Mouse (Mus musculus): ENCODE measurements around the gene Large2.

The Large2 gene

DNA sequence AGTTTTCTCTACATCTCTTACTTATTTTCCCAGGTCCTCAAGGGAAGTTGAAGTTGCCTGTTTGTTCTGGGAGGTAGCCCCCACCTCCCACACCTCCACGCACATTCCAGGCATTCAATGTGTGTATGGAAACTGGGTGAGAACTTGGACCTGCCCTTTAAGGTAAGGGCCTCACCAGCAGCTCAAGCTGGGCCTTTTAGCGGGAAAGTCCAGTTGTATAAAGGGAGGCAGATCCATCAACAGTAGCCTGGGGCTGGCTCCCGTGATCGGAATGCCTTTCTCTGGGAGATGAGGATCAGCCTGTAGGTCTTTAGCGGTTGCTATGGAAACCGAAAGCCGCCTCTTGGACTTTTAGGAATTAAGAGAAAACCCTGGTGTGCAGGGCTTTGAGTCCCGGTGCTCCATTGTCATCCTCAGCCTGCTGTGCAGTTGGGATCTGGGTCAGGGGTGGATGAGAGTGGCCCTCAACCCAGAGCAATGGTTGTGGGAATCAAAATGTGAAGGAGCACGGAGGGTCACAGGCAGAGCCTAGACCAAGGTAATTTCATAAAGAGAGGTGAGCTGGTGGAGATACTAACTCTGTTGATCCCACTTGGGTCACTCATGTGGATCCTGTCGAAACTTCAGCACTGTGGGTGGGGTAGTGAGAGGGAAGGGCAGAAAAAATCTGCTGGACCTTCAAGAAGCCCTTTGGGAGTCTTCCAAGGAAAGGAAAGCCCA lies 2.5 kb downstream of the Large2 start:
- DNase-seq = no peak

- DNase-seq = peak; percentile 39 to 40
Observed at GRCm38 (mm10) chr2:92370821-92371805, 3.6 kb downstream of the Large2 start.

DNA sequence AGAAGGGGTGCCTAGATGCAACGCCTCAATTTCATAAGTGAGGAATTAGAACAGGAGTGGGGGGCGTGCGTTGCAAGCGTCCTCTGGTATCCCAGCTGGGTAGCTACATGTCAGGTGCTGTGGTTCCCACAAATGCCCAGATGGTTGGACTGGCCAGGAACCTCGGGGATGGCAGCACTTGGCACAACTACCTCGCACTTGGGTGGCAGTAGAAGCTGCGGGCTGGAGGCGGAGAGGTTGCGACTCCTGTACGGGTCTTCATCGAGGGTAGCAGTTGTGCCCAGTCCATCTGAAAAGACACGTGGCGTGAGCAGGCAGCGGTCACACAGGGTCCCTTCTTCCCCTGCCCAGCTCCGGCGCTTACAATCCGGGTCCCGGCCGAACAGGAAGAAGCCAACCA lies 4.3 kb downstream of the Large2 start:
- no peak for DNase-seq

DNA sequence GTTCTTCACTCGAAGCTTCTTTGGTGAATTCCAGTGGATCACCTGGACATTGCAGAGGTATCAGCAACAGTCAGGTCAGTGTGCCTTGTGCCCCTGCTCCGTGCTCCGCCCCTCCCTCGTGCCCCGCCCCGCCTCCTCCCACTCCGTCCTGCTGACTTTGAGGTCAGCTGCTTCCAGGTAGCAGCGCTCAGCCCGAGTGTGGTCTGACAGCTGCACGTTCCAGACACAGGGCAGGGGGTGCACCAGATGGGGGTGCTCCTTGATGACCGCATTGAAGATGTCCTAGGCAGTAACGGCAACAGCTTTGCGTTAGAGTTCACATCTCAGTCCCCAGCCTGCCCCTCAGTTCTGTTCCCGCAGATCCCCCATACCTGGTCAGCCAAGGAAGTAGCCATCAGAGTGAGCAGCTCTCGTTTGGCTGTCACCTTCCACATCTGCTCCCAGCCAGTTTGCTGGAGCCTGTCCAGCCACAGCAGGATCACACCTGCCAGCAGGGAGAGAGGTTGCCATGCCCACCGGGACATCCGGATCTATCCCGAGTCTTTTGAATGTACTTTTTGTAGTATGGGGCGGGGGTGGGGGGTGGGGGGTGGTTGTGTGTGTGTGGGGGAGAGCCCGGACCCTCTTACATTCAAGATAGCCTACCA lies 7.2 kb downstream of the Large2 start:
- DNase-seq = no peak

GRCm38 (mm10) chr2:92365568-92365967 lies 9.1 kb downstream of the Large2 start:
- DNase-seq = no peak

GRCm38 (mm10) chr2:92364086-92364485 lies 10.6 kb downstream of the Large2 start:
- no peak for DNase-seq

GRCm38 (mm10) chr2:92362571-92363228 lies 12.0 kb downstream of the Large2 start:
- DNase-seq = no peak

- no peak for DNase-seq
Observed at GRCm38 (mm10) chr2:92361795-92362194, 12.9 kb downstream of the Large2 start.

DNA sequence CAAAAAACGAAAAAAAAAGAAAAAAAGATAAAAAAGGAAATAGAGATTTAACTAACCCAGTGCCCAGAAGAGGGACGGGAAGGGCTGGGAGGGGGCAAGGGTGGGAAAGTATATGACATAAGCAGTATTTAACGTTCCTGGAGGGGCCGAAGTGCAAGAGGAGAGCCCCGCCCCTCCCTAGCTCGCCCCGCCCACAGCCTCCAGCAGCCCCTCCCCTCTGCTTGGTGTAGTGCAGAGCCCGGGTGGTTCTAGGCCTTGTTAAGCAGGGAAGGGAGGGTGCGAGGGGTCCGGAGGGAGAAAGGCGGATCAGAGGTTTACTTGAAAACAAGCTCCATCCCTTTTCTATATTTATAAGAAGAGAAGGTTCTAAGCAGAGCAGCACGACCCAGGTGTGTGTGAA lies 13.8 kb downstream of the Large2 start:
- no peak for DNase-seq

DNA sequence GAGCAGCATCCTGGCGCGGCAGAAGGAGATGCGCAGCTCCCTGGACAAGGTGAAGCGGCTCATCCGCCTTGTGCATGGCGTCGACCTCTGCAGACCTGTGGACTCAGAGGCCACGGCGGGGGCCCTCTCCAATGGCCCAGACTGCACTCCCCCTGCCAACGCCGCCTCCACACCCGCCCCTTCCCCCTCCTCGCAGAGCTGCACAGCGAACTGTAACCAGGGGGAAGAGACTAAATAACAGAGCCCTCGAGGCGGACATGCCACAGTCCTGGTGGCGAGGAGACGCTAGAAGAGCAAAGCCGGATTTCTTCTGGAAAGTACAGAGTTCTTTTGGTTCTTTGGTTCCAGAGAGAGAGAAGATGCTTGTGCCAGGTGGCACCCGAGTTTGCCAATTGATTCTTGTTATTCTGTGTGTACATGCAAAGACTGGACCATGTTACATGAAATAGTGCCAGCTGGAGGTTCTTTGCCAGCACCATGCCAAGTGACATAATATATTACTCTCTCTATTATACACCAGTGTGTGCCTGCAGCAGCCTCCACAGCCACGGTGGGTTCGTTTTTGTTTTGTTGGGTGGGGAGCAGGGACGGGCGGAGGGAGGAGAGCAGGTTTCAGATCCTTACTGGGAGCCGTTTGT lies 14.4 kb downstream of the Large2 start:
- DNase-seq = no peak

DNA sequence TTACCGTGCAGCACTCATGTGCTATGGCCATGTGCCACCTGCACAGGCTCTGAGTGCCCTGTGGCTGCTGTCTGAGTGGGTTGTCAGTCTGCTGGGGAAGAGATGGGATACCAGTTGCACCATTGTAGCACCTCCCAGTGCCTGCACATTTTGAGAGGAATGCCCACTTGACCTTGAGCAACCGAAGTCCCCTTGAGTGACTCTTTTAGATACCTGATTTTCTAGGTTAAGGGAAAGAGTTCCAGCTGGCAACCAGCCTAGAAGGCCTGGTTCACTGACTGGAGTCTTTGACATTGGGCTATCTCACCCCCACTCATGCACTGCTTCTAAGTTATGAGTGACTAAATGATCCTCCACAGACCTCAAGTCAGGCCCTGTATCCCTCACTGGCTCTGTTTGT lies 15.4 kb downstream of the Large2 start:
- DNase-seq = no peak

- DNase-seq = no peak
Observed at GRCm38 (mm10) chr2:92354224-92354623, 20.4 kb downstream of the Large2 start.

- no peak for DNase-seq
Observed at GRCm38 (mm10) chr2:92353402-92353801, 21.3 kb downstream of the Large2 start.

- DNase-seq = no peak
Observed at GRCm38 (mm10) chr2:92350686-92351085, 24.0 kb downstream of the Large2 start.

GRCm38 (mm10) chr2:92349589-92350425 lies 24.9 kb downstream of the Large2 start:
- DNase-seq = no peak

DNA sequence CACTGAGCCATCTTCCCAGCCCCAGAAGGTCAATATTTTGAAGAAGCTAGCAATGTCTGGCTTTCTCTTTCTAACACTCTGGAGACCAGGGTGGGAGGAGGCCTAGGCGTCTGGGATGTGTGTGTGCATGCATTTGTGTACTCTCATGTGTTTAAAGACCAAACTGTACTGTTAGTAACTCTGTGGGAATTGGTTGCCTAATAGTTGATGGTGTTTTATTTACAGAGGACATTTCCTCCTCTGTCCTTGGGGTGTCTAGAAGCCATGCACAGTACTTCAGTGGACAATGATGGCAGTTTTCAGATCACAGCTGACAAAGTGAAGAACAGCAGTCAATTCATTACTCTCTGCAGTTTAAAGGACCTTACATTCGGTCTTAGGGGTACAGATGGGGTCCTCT lies 27.5 kb downstream of the Large2 start:
- no peak for DNase-seq

DNA sequence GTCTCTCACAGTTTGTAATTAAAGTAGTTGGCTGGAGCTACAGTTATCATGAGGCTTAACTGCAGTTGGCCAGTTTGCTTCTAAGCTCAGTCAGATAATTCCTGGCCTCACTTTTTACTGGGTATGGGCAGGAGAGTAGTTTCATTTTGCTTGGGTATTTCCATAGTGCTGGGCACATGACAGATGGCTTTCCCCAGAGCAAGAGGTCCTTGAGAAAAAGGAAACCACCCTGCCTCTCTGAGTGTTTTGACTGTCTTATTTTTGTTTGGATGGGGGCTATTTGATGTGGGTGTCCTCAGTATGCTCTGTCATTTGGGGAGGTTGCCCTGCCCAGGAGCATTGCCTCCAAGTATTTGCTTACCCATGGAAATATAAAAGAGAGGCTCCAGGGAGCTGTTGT lies 32.3 kb downstream of the Large2 start:
- DNase-seq = no peak

GRCm38 (mm10) chr2:92331871-92332270 lies 42.8 kb downstream of the Large2 start:
- DNase-seq = no peak

- peak; percentile 29 to 34 for DNase-seq
Observed at GRCm38 (mm10) chr2:92331410-92331809, 43.3 kb downstream of the Large2 start.

DNA sequence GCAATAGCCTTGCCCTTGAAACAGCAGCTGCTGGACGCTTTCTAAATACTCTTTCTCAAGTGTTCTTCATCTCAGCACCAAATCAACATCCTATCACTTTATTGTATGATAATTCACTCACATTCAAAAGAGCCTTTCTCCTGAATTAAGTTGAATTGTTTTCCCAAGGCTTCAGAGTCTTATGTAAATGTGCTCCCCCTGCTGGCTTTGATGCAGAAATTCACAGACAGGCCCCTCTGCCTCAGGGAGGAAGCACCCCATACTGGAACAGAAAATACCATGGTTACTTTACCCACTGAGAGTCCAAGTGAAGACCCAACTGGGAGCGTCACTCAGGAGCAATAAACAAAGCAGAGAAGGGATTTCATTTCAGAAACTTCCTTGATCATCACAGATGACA lies 43.8 kb downstream of the Large2 start:
- DNase-seq = peak; percentile 52 to 56

DNA sequence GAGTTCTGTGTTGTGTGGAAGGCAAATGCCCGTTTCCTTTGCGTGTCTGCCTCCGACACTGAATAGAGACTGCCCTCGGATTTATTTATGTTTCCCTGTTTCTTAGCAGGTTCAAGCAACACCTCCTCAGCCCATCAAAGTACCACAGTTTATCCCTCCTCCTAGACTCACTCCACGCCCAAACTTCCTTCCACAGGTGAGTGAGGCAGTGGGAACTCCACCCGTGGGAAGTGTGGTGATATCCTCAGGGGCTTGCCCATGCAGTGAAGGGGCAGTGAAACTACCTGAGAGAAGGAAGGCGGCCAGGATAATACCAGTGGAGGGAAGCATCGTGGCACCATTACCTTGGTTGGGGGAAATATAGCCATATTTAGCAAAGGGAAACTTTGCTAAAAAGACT lies 46.5 kb downstream of the Large2 start:
- DNase-seq = no peak

Data from B cell, adult 2 months (primary cell).